Mouse (Mus musculus): ENCODE results near the gene Angptl8. TPM values are rescaled to one million over a fixed set of nuclear protein-coding genes. Genes with fewer than 3 reads are reported as not detected.

Gene Angptl8
- total and polyA plus RNA-seq, 2 experiments = 13.6 to 258 TPM

- Histone ChIP-seq H3K27me3 (ENCODE audit: control insufficient read depth, insufficient read depth, low read length) (no peaks in the 10 kb centered on the region), H3K36me3 (ENCODE audit: control insufficient read depth, insufficient read depth, low read length) (peaks cover 4% of the 10 kb centered on the region; the same call in 1 of the 2 replicates), H3K9ac (ENCODE audit: low read depth, low read length) (peak overlapping the region; percentile 8; the same call in 1 of the 2 replicates), H3K4me3 (ENCODE audit: insufficient read depth, low read depth, low read length) (peak overlapping the region; percentile 12; the same call in 1 of the 2 replicates), H3K27ac (replicated peaks; ENCODE audit: insufficient read depth, low read depth, low read length) (peak overlapping the region; percentile 50), H3K4me1 (ENCODE audit: control insufficient read depth, insufficient read depth, low read length) (peaks cover 15% of the 10 kb centered on the region), H3K79me2 (ENCODE audit: control insufficient read depth, insufficient read depth, low read length) (peaks cover 44% of the 10 kb centered on the region)
- DNase-seq (ENCODE audit: extremely low read depth, low read depth, low spot score) = no peak
- no peak for TF ChIP-seq POLR2A (IDR thresholded peaks at IDR 0.05; ENCODE audit: extremely low read depth, insufficient read depth, low read length)
- 57% methylated on average over 3 of the region's 3 CpGs for WGBS
These were observed 38.4 kb upstream of the Angptl8 start for GRCm38 (mm10) chr9:21796919-21797318.

DNA sequence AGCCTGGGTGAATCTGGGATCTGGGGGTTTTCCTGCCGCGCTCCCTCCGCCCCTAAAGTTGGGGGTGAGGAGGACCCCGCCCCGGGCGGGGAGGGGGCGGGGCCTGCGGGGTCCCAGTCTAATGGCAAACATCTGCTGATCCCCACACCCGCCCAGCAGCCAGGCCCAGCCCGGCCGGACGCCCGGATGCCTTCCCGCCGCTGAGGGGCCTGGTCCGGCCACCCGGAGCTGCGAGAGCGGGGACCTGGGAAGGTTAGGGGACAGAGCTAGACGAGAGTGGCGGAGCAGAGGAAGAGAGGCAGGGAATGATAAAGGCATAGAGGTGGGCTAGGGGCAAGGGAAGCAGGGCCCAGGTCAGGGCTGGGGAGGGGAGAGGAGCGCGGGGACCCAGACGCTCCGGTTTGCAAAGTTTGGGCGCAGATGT, 37.4 kb upstream of the Angptl8 start:
- no peak for DNase-seq (ENCODE audit: extremely low read depth, low read depth, low spot score)
- Histone ChIP-seq H3K4me3 (ENCODE audit: insufficient read depth, low read depth, low read length) (peak overlapping the region; percentile 100), H3K9ac (ENCODE audit: low read depth, low read length) (peak overlapping the region; percentile 100), H3K4me1 (ENCODE audit: control insufficient read depth, insufficient read depth, low read length) (peaks cover 11% of the 10 kb centered on the region), H3K79me2 (ENCODE audit: control insufficient read depth, insufficient read depth, low read length) (peaks cover 40% of the 10 kb centered on the region), H3K36me3 (ENCODE audit: control insufficient read depth, insufficient read depth, low read length) (peaks cover 4% of the 10 kb centered on the region; the same call in 1 of the 2 replicates), H3K27ac (replicated peaks; ENCODE audit: insufficient read depth, low read depth, low read length) (peak overlapping the region; percentile 99), H3K27me3 (ENCODE audit: control insufficient read depth, insufficient read depth, low read length) (no peaks in the 10 kb centered on the region)
- under 1% methylated on average over 26 of the region's 26 CpGs for WGBS
- no peak for TF ChIP-seq CTCF (IDR thresholded peaks at IDR 0.05; ENCODE audit: low read depth, low read length)
- peak; percentile 66 for TF ChIP-seq POLR2A (IDR thresholded peaks at IDR 0.05; ENCODE audit: extremely low read depth, insufficient read depth, low read length)

DNA sequence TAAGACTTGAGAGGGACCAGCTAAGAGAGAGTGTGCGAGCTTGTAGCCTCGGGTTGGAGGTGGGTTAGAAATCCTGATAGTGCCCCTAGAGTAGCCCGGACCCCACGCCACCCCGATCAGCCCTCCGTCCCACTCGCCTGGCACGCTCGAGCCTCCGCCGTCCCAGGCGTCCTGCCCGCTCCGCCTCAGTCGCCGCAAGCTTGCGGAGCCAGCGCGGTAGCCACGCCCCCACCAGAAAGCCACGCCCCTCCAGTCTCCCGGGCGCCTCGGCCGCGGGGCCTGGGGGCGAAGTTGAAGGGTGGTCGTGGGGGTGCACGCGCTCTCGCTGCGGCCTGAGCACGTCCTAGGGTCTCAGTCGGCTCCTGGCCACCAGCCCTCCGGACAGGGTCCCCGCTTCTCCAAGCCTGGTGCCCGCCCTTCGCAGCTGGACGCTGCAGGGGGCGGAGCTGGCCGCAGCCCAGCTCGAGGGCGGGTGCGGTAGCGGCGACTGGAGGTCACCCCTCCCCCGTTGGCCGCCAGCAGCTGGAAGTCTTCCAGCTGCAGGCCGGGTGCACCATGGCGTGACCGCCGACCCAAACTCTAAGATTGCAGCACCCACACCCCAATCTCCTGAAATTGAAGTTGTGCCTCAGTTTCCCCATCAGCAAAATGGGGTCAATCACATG, 36.8 kb upstream of the Angptl8 start, which contains the start of gene Kank2:
Gene Kank2, minus strand, starts transcription at position 400 of the 665 bp plus-strand sequence.
- Histone ChIP-seq H3K9ac (ENCODE audit: low read depth, low read length) (peak within 1 kb of the TSS; percentile 100), H3K79me2 (ENCODE audit: control insufficient read depth, insufficient read depth, low read length) (peaks cover 38% of the 10 kb centered on the region), H3K4me3 (ENCODE audit: insufficient read depth, low read depth, low read length) (peak within 1 kb of the TSS; percentile 100), H3K36me3 (ENCODE audit: control insufficient read depth, insufficient read depth, low read length) (peaks cover 4% of the 10 kb centered on the region; the same call in 1 of the 2 replicates), H3K27ac (replicated peaks; ENCODE audit: insufficient read depth, low read depth, low read length) (peak within 1 kb of the TSS; percentile 99), H3K4me1 (ENCODE audit: control insufficient read depth, insufficient read depth, low read length) (peaks cover 9% of the 10 kb centered on the region), H3K27me3 (ENCODE audit: control insufficient read depth, insufficient read depth, low read length) (no peaks in the 10 kb centered on the region)
- no peak for TF ChIP-seq CTCF (IDR thresholded peaks at IDR 0.05; ENCODE audit: low read depth, low read length)
- TF ChIP-seq POLR2A (IDR thresholded peaks at IDR 0.05; ENCODE audit: extremely low read depth, insufficient read depth, low read length) = peak; percentile 92
- peak; percentile 65 for DNase-seq (ENCODE audit: extremely low read depth, low read depth, low spot score)
- under 1% methylated on average over 52 of the region's 52 CpGs for WGBS

DNA sequence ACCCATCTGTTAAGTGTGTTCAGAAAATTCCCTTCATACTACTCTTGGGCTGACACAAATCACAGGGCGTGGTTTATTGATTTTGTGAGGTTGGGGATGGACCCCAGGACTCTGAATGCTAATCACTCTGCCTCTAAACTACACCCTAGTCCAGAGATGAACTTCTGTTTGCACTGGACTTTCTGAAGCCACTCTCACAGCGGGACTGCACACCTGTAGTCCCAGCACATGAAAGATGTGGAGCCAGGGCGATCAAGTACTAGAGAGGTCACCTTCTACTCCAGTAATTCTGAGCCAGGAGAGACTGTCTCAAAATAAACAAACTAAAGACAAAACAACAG, 36.3 kb upstream of the Angptl8 start:
- H3K9ac ChIP-seq (ENCODE audit: low read depth, low read length) = peak overlapping the region; percentile 100

DNA sequence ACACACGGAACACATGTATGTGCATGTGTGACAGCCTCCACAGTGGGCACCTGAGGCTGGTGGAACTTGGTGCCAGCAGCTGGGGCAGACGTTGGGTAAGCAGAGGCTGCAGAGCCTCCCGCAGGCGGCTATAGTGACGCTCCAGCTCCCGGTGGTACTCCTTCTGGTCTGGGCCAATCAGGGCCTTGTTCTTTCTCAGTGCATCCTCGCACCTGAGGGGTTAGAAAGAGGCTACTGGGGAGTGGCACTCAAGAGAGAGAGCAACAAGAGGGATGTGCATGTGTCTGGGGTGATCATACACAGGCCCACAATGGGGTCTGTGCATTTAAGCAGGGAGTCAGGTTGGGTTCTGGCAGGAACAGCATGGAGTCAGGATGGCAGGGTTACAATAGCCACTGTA, 34.2 kb upstream of the Angptl8 start:
- Histone ChIP-seq H3K27ac (replicated peaks; ENCODE audit: insufficient read depth, low read depth, low read length) (no peak overlapping the region), H3K79me2 (ENCODE audit: control insufficient read depth, insufficient read depth, low read length) (peaks cover 20% of the 10 kb centered on the region), H3K9ac (ENCODE audit: low read depth, low read length) (no peak overlapping the region), H3K36me3 (ENCODE audit: control insufficient read depth, insufficient read depth, low read length) (no peaks in the 10 kb centered on the region), H3K27me3 (ENCODE audit: control insufficient read depth, insufficient read depth, low read length) (no peaks in the 10 kb centered on the region), H3K4me3 (ENCODE audit: insufficient read depth, low read depth, low read length) (no peak overlapping the region), H3K4me1 (ENCODE audit: control insufficient read depth, insufficient read depth, low read length) (peaks cover 15% of the 10 kb centered on the region)
- WGBS = 91% methylated on average over 7 of the region's 7 CpGs
- DNase-seq (ENCODE audit: extremely low read depth, low read depth, low spot score) = no peak
- no peak for TF ChIP-seq CTCF (IDR thresholded peaks at IDR 0.05; ENCODE audit: low read depth, low read length)
- TF ChIP-seq POLR2A (IDR thresholded peaks at IDR 0.05; ENCODE audit: extremely low read depth, insufficient read depth, low read length) = no peak

More for the DNA sequence above, 36.3 kb upstream of the Angptl8 start:
- peak overlapping the region; percentile 100 for H3K4me3 ChIP-seq (ENCODE audit: insufficient read depth, low read depth, low read length)
- H3K27ac ChIP-seq (replicated peaks; ENCODE audit: insufficient read depth, low read depth, low read length) = peak overlapping the region; percentile 99
- peaks cover 38% of the 10 kb centered on the region for H3K79me2 ChIP-seq (ENCODE audit: control insufficient read depth, insufficient read depth, low read length)
- peak; percentile 92 for DNase-seq (ENCODE audit: extremely low read depth, low read depth, low spot score)
- H3K27me3 ChIP-seq (ENCODE audit: control insufficient read depth, insufficient read depth, low read length) = no peaks in the 10 kb centered on the region
- WGBS = 16% methylated on average over 3 of the region's 3 CpGs
- TF ChIP-seq POLR2A (IDR thresholded peaks at IDR 0.05; ENCODE audit: extremely low read depth, insufficient read depth, low read length) (no peak), CTCF (IDR thresholded peaks at IDR 0.05; ENCODE audit: low read depth, low read length) (no peak)
- peaks cover 9% of the 10 kb centered on the region for H3K4me1 ChIP-seq (ENCODE audit: control insufficient read depth, insufficient read depth, low read length)
- no peaks in the 10 kb centered on the region for H3K36me3 ChIP-seq (ENCODE audit: control insufficient read depth, insufficient read depth, low read length)

GRCm38 (mm10) chr9:21801591-21801990, 33.7 kb upstream of the Angptl8 start:
- H3K27me3 ChIP-seq (ENCODE audit: control insufficient read depth, insufficient read depth, low read length) = no peaks in the 10 kb centered on the region
- no peak overlapping the region for H3K9ac ChIP-seq (ENCODE audit: low read depth, low read length)
- 92% methylated on average over 7 of the region's 7 CpGs for WGBS
- TF ChIP-seq POLR2A (IDR thresholded peaks at IDR 0.05; ENCODE audit: extremely low read depth, insufficient read depth, low read length) = no peak
- no peak for TF ChIP-seq CTCF (IDR thresholded peaks at IDR 0.05; ENCODE audit: low read depth, low read length)
- no peaks in the 10 kb centered on the region for H3K36me3 ChIP-seq (ENCODE audit: control insufficient read depth, insufficient read depth, low read length)
- peaks cover 20% of the 10 kb centered on the region for H3K4me1 ChIP-seq (ENCODE audit: control insufficient read depth, insufficient read depth, low read length)
- H3K4me3 ChIP-seq (ENCODE audit: insufficient read depth, low read depth, low read length) = no peak overlapping the region
- no peak for DNase-seq (ENCODE audit: extremely low read depth, low read depth, low spot score)
- no peak overlapping the region for H3K27ac ChIP-seq (replicated peaks; ENCODE audit: insufficient read depth, low read depth, low read length)
- peaks cover 16% of the 10 kb centered on the region for H3K79me2 ChIP-seq (ENCODE audit: control insufficient read depth, insufficient read depth, low read length)

Data from liver, adult 2 months (tissue).